Mouse (Mus musculus): ENCODE results near the gene Ston2. TPM values are rescaled to one million over a fixed set of nuclear protein-coding genes. Genes with fewer than 3 reads are reported as not detected.

The Ston2 gene
- polyA plus RNA-seq, 1 experiment from 2014 or later: 2.7 TPM

DNA sequence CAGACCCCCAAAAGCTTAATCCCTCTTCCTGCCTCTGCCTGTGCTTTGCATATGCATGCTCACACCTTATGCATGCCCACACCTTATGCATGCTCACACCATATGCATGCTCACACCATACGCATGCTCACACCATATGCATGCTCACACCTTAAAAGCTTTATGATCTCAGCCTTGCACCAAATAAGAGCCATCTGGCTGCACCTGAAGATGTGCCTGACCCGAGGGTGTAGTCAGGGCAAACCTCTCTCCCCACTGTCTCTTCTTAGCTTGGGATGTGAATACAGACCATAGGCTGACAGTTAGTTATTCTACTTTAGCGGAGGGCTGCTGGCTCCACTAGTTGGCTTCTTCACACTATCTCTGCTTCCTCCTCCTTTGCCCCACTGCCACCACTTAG lies 105.1 kb downstream of the Ston2 start:
- no peak overlapping the region for H3K4me3 ChIP-seq (ENCODE audit: low read depth, low read length)
- no peaks in the 10 kb centered on the region for H3K36me3 ChIP-seq (ENCODE audit: control insufficient read depth, insufficient read depth)
- H3K4me1 ChIP-seq (replicated peaks; ENCODE audit: control insufficient read depth, insufficient read depth, low read length): peaks cover 2% of the 10 kb centered on the region; the same call in 1 of the 2 replicates
- H3K4me2 ChIP-seq (replicated peaks; ENCODE audit: low read depth): peak overlapping the region; percentile 48; the same call in 1 of the 2 replicates
- H3K9me3 ChIP-seq (ENCODE audit: control insufficient read depth): no peaks in the 10 kb centered on the region
- H3K27me3 ChIP-seq (replicated peaks; ENCODE audit: control insufficient read depth, insufficient read depth, low read length): no peaks in the 10 kb centered on the region
- H3K9ac ChIP-seq (ENCODE audit: low read depth, low read length): no peak overlapping the region
- no peak for TF ChIP-seq CTCF (IDR thresholded peaks at IDR 0.05; ENCODE audit: low read depth)
- no peak overlapping the region for H3K27ac ChIP-seq (ENCODE audit: low read depth, low read length)
- 68% methylated on average over 3 of the region's 3 CpGs for WGBS
- ATAC-seq: no peak

- H3K9ac ChIP-seq (ENCODE audit: low read depth, low read length): no peak overlapping the region
- H3K27me3 ChIP-seq (replicated peaks; ENCODE audit: control insufficient read depth, insufficient read depth, low read length): no peaks in the 10 kb centered on the region
- H3K4me2 ChIP-seq (replicated peaks; ENCODE audit: low read depth): no peak overlapping the region
- 63% methylated on average over 14 of the region's 14 CpGs for WGBS
- H3K9me3 ChIP-seq (ENCODE audit: control insufficient read depth): no peaks in the 10 kb centered on the region
- no peaks in the 10 kb centered on the region for H3K36me3 ChIP-seq (ENCODE audit: control insufficient read depth, insufficient read depth)
- H3K4me3 ChIP-seq (ENCODE audit: low read depth, low read length): no peak overlapping the region
- no peak for TF ChIP-seq CTCF (IDR thresholded peaks at IDR 0.05; ENCODE audit: low read depth)
- no peak overlapping the region for H3K27ac ChIP-seq (ENCODE audit: low read depth, low read length)
- ATAC-seq: no peak
- peaks cover under 1% of the 10 kb centered on the region; the same call in 1 of the 2 replicates for H3K4me1 ChIP-seq (replicated peaks; ENCODE audit: control insufficient read depth, insufficient read depth, low read length)
Observed at GRCm38 (mm10) chr12:91679320-91680064, 108.7 kb downstream of the Ston2 start.

- H3K4me1 ChIP-seq (replicated peaks; ENCODE audit: control insufficient read depth, insufficient read depth, low read length): no peaks in the 10 kb centered on the region
- ATAC-seq: peak; percentile 76
- no peaks in the 10 kb centered on the region for H3K9me3 ChIP-seq (ENCODE audit: control insufficient read depth)
- no peak overlapping the region for H3K9ac ChIP-seq (ENCODE audit: low read depth, low read length)
- no peak for TF ChIP-seq CTCF (IDR thresholded peaks at IDR 0.05; ENCODE audit: low read depth)
- no peak overlapping the region for H3K4me2 ChIP-seq (replicated peaks; ENCODE audit: low read depth)
- no peaks in the 10 kb centered on the region for H3K36me3 ChIP-seq (ENCODE audit: control insufficient read depth, insufficient read depth)
- no peak overlapping the region for H3K27ac ChIP-seq (ENCODE audit: low read depth, low read length)
- 40% methylated on average over 9 of the region's 9 CpGs for WGBS
- no peaks in the 10 kb centered on the region for H3K27me3 ChIP-seq (replicated peaks; ENCODE audit: control insufficient read depth, insufficient read depth, low read length)
- no peak overlapping the region for H3K4me3 ChIP-seq (ENCODE audit: low read depth, low read length)
Observed at GRCm38 (mm10) chr12:91675937-91676336, 112.2 kb downstream of the Ston2 start.

DNA sequence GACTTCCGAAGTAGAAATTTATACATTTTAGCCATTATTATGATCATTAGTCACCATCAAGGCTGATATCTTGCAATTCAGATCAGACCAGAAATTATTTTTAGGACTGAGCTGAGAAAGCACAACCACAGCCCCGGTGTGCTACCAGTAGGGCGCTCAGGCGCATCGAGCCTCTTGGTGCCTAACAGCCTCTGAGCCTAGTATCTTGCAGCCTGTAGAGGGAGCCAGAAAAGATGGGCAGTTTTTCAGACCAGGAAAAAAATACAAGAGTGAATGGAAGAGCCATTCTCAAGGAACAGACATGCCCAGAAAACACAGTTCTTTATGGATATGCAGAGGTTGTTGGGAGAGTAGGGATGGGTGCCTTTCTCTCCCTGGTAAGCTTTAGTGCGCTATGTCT lies 115.0 kb downstream of the Ston2 start:
- Histone ChIP-seq H3K27me3 (replicated peaks; ENCODE audit: control insufficient read depth, insufficient read depth, low read length) (no peaks in the 10 kb centered on the region), H3K4me2 (replicated peaks; ENCODE audit: low read depth) (no peak overlapping the region), H3K9me3 (ENCODE audit: control insufficient read depth) (no peaks in the 10 kb centered on the region), H3K9ac (ENCODE audit: low read depth, low read length) (no peak overlapping the region), H3K36me3 (ENCODE audit: control insufficient read depth, insufficient read depth) (no peaks in the 10 kb centered on the region), H3K27ac (ENCODE audit: low read depth, low read length) (no peak overlapping the region), H3K4me1 (replicated peaks; ENCODE audit: control insufficient read depth, insufficient read depth, low read length) (0 out of 2 replicates have a peak, but pooled peaks cover 3% of the 10 kb centered on the region), H3K4me3 (ENCODE audit: low read depth, low read length) (no peak overlapping the region)
- no peak for ATAC-seq
- WGBS: 81% methylated on average over 6 of the region's 6 CpGs
- peak; percentile 67 for TF ChIP-seq CTCF (IDR thresholded peaks at IDR 0.05; ENCODE audit: low read depth)

DNA sequence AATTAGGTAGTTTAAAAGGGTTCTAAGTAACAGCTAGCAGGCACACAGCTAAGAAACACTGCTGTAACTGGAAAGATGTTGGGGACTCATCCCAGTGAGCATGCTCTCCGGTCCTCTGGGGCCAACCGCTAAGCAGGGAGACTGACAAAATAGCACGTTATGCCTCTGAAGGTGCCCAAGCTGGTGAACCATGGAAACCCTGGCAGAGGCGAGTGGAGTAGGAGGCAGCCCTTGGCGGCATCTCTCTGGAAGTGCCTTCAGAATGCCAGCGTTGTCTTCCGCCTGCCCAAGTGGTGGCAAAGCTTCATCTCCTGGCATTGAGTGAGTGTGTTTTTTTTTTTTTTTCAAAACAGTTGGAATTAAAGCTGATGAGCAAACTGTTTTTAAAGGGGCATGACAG lies 115.7 kb downstream of the Ston2 start:
- no peak for TF ChIP-seq CTCF (IDR thresholded peaks at IDR 0.05; ENCODE audit: low read depth)
- no peak overlapping the region for H3K27ac ChIP-seq (ENCODE audit: low read depth, low read length)
- no peaks in the 10 kb centered on the region for H3K9me3 ChIP-seq (ENCODE audit: control insufficient read depth)
- H3K4me1 ChIP-seq (replicated peaks; ENCODE audit: control insufficient read depth, insufficient read depth, low read length): peaks cover 9% of the 10 kb centered on the region; the same call in 1 of the 2 replicates
- no peaks in the 10 kb centered on the region for H3K27me3 ChIP-seq (replicated peaks; ENCODE audit: control insufficient read depth, insufficient read depth, low read length)
- no peak overlapping the region for H3K9ac ChIP-seq (ENCODE audit: low read depth, low read length)
- WGBS: 89% methylated on average over 7 of the region's 7 CpGs
- H3K4me2 ChIP-seq (replicated peaks; ENCODE audit: low read depth): no peak overlapping the region
- ATAC-seq: no peak
- no peak overlapping the region for H3K4me3 ChIP-seq (ENCODE audit: low read depth, low read length)
- no peaks in the 10 kb centered on the region for H3K36me3 ChIP-seq (ENCODE audit: control insufficient read depth, insufficient read depth)

GRCm38 (mm10) chr12:91668529-91669245 lies 119.5 kb downstream of the Ston2 start:
- H3K4me1 ChIP-seq (replicated peaks; ENCODE audit: control insufficient read depth, insufficient read depth, low read length): peaks cover 15% of the 10 kb centered on the region
- H3K36me3 ChIP-seq (ENCODE audit: control insufficient read depth, insufficient read depth): no peaks in the 10 kb centered on the region
- peak overlapping the region; percentile 50 for H3K4me2 ChIP-seq (replicated peaks; ENCODE audit: low read depth)
- WGBS: 35% methylated on average over 16 of the region's 16 CpGs
- H3K4me3 ChIP-seq (ENCODE audit: low read depth, low read length): no peak overlapping the region
- H3K9ac ChIP-seq (ENCODE audit: low read depth, low read length): no peak overlapping the region
- no peaks in the 10 kb centered on the region for H3K9me3 ChIP-seq (ENCODE audit: control insufficient read depth)
- H3K27me3 ChIP-seq (replicated peaks; ENCODE audit: control insufficient read depth, insufficient read depth, low read length): no peaks in the 10 kb centered on the region
- peak overlapping the region; percentile 41; the same call in 1 of the 2 replicates for H3K27ac ChIP-seq (ENCODE audit: low read depth, low read length)
- TF ChIP-seq CTCF (IDR thresholded peaks at IDR 0.05; ENCODE audit: low read depth): 0 out of 2 replicates have a peak, but pooled peaks have one; percentile 9
- ATAC-seq: peak; percentile 98

Data from intestine, postnatal 0 days (tissue).